Mouse (Mus musculus) kidney, postnatal 14 days (tissue): ENCODE results near the gene Brca1.
A peak's percentile ranks its signal among the peaks of the same experiment; 100 is the strongest.
"Not testable (repeated sequence)": the region's sequence is repeated elsewhere in the genome, so short reads cannot be mapped to it uniquely, and the experiment has no call there.

ENCODE experiments used
- DNase-seq: peaks from one replicate; pipeline ENCODE4 v3.0.0; 2022; ENCODE audit warnings: mixed read lengths

Gene Brca1

GRCm38 (mm10) chr11:101468263-101468688, 83.5 kb downstream of the Brca1 start:
- no peak for DNase-seq

DNA sequence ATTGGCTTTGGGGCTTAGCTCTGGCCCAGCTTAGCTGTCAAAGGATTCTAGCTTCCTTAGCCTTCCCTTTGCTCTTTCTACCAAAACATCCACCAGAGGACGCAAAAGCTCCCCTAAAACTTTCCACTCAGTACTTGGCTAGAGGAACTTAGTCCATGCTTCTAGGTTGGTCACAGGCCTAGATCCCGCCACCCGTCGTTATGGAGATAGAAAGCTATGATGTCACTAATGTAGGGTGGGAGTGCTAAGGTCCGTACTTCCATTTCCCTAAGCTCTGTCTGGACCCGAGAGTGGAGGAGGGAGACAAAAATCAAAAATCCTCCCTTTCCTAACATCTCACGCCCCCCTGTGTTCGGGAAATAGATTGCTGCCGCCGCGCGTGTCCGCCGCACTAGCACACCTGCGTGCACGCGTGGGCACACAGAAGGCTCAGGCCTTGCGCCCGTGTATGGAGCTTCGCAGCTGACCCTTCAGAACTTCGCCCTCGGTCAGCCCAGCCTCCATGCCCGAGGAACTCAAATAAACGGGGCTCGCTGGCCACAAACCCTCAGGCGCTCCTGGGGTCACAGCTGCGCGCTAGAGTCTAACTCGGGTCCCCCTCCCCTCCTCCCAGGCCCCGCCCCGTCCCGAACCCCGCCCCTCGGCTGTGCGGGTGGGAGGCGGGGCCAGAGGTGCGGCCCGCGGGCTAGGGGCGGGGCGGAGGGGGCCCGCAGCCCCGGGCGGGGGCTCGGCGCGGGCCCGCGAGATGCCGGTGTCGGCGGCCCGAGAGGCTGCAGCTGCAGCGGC, 84.1 kb downstream of the Brca1 start:
- peak; percentile 83 for DNase-seq

- not testable (repeated sequence) for DNase-seq
These were observed 85.2 kb downstream of the Brca1 start for GRCm38 (mm10) chr11:101466552-101466950.

GRCm38 (mm10) chr11:101465869-101466551, 85.7 kb downstream of the Brca1 start, which contains the start of gene Vat1:
Gene Vat1 (minus strand): TSS chr11:101466230.
- peak; percentile 84 for DNase-seq

DNA sequence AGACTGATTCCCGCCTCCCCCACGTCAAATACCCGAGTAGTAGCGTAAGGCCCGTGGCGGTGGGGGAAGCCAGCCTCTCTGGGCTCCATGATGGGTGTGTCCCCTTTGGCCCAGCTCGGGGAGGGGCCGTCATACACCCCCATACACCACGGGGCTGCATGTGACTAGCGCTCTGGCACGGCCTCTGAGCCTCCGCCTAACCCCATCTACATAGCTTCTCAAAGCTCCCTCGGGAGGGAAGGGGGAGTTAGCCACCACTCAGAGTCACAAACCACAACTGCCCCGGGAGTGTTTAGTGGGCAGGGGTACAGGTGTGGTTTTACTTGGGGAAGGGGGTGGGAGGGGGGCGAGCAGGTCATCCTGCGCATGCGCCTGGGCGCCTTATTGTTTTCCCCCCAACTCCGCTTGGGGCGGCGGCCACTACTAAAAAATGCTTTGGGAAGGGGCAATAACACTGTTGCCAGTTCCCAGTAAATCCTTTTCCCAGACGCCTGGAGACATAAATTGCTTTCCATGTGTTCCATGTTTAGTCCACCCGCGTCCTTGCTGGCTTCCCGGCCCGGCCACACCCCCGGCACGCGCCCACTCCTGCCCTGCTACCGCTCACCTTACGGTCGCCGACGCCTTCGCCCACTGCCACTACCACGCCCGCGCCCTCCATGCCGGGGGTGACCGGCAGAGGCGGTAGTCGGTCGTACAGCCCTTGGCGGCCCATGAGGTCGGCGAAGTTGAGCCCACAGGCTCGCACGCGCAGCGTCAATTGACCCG, 86.5 kb downstream of the Brca1 start:
- DNase-seq = peak; percentile 70

DNA sequence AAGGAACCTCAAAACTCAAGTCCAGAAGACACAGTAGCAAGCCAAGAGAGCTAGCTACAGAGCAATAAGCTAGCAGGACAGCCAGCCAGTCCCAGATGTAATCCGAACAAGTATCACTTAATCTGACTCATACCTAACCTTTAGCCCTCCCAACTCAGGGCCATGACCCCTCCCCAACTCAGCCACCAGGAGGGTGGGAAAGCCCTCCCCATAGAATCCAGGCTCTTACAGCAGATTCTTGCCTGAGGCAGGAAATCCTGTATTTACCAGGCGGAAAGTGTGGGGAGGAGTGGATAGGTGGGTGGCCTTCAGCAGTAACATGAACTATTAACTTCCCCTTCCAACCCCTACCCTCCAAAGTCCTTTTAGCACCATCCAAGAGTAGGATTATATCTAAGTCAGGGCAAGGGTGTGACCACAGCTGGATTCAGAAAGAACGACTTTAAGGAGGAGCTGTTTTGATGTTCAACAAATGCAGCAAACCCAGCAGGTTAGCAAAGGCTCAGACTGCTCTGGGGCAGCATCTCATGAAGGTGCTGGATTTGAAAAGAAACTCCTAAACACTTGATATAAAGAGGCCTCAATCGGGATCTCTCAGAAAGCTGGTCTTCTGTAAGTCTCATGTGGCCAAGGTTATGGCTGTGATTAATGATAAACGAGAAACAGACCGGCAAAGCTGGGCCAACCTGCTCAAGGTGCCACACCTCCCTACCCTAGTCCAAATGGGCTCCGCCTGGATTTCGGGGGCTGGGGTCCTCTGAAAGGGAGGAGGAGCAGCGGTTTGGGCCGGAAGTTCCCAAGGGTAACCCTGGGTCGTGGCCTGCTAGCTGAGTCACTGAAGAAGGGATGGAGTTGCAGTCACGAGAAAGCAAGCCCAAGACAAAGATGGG, 87.3 kb downstream of the Brca1 start, which contains the start of gene Rnd2:
Rnd2 (plus strand) TSS at position 789 of the 890 bp plus-strand sequence.
- DNase-seq = peak; percentile 51

DNA sequence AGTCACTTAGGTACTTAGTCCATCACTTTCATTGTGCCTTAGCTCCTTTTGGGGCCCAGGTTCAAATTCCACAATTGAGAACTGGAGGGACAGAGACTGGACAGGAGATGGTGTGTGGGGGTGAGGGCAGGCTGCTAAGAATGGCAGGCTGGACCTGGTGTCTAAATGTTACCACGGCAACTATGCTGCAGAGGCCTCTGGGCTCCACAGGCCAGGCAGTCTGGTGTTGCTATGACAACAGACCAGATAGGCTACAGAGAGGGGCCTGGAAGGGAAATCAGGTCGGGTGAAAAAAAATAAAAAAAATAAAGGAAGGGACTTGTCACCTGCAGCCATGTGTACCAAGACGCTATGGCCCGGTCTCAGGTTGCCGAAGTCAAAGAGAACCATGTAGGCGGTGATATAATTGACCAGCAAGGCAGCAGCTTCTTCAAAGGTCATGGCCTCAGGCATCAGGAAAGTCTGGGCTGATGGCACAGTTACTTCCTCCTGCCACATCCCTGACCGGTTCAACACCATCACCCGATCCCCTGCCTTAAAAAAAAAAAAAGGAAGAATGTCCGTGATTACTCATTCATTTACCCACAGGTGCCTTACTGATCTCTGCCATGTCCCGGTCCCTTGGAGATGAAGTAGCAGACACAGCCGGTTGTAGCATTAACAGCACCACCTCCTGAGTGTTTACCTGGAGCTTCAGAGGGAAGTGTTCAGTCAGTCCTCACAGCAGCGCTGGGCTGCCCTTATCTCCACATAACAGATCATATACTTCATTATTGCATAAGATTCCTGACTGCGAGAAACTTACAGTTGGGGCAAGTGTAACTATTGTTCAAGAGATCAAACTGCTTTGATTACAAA, 88.9 kb downstream of the Brca1 start:
- DNase-seq = no peak

DNA sequence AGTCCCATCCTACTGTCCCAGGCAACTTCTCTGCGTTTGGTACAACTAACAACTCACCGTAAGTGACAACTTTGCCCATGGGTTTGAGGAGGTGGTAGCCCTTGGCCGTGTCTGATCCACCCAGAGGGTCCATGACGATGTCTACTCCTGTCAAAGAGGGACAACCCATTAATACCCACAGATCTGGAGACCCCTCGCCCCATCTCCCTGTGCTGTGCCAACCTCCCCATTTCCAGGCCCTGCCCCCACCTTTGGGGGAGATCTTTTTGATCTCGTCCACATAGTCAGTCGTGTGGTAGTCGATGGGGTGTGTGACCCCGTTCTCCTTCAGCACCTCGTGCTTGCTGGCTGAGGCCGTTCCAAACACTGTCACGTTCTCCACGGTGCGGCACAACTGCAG, 89.6 kb downstream of the Brca1 start:
- no peak for DNase-seq

DNA sequence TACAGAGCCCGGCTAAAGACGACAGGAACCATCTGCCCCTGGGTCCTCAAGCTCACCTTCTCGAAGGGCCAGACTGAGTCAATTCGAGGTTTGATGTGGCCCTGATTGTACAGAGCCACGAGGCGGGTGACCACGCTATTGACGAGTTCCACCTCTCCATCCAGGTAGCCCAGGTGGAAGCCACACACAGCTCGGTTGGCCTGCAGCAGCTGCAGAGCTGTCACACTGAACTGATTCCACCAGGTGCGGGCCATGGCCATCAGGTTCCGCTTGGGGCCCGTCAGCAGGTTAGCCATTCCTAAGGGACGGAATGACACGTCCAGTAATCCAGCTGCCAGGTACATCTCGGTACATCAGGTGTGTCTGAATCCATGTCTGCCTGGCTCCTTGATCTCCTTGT, 91.4 kb downstream of the Brca1 start:
- DNase-seq = no peak

DNA sequence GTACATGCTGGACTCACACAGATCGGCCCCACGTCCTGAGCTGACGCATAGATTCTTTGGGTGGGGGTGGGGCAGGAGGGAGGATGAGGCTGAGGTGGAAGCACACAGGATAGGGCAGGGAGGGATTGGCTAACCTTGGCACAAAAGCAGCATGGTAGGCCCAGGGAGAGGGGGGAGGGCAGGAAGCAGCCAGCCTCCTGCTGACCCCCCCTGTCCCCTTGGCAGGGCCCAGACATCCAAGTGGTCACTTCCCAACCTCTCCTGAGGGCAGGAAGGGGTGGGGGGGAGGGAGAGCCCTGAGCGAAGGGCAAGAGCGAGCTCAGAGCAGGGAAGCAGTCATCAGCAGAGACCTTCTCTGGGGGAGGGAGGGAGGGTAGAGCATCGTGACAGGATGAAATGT, 92.0 kb downstream of the Brca1 start:
- peak; percentile 68 for DNase-seq

DNA sequence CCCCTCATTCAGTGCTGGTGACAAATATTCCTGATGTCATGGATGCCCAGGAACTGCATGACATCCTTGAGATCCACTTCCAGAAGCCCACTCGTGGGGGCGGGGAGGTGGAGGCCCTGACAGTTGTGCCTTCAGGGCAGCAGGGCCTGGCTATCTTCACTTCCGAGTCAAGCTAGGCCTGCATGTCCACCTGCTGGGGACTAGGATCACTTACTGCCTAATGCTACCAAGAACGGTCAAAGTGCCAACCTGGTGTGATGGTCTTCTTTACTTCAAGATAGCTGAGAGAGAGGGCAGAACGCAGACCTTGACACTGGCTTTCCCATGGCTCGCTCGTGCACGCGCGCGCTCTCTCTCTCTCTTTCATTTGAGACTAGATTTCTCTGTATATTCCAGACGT, 93.5 kb downstream of the Brca1 start:
- DNase-seq = no peak

DNA sequence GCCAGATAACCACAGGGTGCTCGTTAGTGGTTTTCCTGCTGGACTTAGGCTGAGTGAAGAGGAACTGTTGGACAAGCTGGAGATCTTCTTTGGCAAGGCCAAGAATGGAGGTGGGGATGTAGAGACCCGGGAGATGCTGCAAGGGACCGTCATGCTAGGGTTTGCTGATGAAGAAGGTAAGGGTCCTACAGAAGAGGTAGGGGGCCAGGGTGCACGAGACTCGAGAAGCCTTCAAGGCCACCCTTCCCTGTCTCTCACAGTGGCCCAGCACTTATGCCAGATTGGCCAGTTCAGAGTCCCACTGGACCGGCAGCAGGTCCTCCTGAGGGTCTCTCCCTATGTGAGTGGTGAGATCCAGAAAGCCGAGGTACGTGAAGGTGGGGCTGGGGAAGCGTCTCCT, 94.1 kb downstream of the Brca1 start:
- DNase-seq = no peak

DNA sequence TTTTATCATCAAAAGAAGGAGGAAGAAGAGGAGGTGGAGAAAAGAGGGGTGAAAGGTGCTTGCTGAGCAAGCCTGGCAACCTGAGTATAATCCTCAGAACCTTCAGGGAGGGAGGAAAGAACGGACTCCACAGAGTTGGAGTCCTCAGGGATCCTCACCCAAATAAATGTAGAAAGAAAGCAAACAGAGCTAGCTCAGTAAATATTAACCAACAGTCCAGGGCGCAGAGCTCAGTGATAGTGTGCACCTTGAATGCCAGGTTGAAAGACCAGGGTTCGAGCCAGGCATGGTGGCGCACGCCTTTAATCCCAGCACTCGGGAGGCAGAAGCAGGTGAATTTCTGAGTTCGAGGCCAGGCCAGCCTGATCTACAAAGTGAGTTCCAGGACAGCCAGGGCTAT, 96.1 kb downstream of the Brca1 start:
- no peak for DNase-seq

DNA sequence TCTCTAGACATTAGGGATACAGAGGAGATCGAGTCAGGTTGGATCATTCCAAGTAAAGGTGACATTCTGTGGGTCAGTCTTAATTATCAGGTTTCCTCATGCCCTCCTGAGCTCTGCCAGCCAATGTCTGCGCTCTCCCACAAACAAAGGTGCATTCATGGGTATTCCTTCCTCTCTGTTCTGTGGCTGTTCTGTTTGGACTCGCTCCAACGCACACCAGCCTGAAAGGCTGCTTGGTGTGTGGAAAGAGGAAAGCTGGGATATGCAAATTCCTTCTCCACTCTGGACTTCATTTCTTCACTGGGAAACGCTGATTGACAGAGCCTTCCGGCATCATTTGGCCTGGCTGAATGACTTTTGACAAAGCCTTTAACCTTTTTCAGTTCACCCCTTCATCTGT, 97.1 kb downstream of the Brca1 start:
- peak; percentile 27 for DNase-seq

DNA sequence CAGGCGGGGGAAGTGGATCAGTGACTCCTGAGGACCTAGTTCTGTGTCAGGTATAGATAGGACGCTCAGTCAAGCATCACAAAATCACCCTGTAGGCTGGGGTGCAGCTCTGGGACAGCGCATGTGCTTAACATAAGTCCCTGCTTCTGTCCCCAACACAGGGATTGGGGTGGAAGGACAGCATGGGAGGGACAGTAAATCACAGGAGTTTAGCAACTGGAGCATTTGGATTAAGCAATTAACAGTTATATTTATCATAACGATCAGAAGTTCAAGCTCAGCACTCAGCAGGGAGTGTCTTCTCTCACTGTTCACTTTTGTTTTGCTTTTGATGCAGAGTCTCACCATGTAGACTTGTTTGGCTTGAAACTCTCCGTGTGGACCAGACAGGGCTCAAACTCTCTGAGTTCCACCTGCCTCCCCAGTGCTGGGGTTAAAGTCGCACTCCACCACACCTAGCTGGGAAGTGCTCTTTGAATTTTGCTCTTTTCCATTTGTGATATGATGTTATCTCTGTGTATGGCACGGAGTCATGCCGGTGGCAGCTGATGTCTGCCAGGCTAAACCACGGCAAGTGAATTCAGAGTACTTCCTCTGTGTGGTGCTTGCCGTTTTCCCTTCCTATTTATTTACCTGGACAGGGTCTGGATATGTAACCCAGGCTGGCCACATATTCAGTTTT, 99.5 kb downstream of the Brca1 start:
- DNase-seq = no peak

DNA sequence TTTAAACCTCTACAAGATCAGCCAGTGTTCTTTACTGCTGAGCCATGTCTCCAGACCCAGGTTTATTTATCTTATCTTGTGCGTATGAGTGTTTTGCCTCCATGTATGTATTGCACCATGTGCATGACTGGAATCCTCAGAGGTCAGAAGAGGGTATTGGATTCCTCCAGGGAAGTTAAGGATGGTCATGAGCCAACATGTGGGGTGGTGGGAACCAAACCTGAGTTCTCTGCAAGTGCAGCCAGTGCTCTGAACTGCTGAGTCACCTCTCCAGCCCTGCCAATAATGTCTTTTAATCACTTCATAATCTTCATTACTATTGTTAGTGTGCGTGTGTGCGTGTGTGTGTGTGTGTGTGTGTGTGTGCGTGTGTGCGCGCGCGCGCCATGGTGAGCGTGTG, 100.2 kb downstream of the Brca1 start:
- no peak for DNase-seq

DNA sequence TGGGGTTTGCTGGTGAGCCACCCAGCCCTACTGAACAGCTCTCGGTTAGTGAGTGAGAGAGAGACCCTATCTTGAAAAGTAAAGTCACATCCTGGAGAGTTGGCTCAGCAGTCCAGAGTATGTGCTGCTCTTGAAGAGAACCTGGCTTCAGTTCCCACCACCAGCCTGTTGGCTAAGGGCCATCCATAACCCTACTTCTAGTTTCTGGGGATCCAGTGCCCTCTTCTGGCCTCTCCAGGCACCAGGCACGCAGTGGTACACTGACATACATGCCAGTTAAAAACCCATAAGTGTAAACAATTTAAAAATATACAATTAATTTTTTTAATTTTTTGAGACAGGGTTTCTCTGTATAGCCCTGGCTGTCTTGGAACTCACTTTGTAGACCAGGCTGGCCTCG, 101.4 kb downstream of the Brca1 start:
- no peak for DNase-seq

- not testable (repeated sequence) for DNase-seq
These were observed 102.2 kb downstream of the Brca1 start for GRCm38 (mm10) chr11:101449596-101449995.

DNA sequence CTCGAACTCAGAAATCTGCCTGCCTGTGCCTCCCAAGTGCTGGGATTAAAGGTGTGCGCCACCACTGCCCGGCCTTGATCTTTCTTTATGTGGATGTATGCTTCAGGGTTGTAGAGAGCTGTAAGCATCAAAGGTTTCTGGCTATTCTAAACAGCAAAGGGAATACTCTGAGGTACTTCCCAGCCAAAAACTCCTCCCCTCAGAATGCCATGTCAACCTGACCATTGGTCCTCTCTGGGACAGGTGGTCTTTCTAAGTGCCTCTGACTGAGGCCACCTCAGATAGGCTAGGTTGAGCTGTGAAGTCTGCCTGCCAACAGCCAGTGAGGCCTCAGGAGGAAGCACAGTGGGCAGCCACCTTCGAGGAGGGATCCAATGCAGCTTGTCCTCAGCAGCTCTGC, 102.9 kb downstream of the Brca1 start:
- no peak for DNase-seq

DNA sequence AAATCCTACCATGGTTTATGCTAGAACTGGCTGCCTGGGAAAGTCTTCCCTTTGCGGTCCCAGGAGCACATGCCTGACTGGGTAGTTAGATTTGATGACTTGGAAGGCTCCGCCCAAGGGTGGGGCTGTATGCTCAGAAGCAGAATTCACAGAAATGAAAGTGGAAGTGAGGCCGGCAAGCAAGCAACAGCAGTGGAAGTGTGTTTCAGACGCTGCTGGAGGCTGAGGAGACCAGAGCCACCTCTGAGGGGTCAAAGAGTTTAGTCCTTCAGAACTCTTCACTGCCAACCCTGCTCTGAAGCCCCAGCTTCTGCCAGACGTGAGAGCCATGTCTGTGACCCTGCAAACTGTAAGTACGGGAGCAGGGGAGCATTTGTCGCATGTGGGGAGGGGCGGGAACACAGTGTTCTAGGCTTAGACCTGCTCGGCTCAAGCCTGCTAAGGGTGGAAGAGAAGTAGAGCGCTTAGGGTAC, 103.4 kb downstream of the Brca1 start, which contains the start of gene Ifi35:
Ifi35 (plus strand) TSS at position 134 of the 473 bp plus-strand sequence.
- DNase-seq = peak; percentile 90

- DNase-seq = no peak
These were observed 104.0 kb downstream of the Brca1 start for GRCm38 (mm10) chr11:101447786-101448185.
